Mouse (Mus musculus): ENCODE data around the gene Plcl1.

DNA sequence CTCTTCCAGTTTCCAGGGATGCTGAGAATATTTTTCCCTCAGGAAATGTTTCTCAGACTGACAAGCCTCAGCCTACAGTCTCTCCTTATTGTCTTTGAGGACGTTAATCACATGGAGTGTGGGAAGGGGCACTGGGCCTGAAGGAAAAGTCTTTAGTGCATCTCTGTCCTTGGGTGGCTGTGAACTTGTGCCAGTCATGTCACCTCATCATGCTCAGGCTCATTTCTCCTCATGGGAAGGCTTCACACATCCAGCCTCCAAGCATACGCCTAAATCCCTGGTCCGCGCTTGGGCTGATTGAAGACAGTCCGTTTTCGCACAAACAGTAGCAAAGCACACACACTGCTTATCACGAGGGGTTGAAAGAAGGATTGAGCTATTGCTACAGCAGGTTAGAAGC lies 344.0 kb downstream of the Plcl1 start:
- no peak for TF ChIP-seq CTCF (IDR thresholded peaks at IDR 0.05; ENCODE audit: borderline replicate concordance, extremely low read depth, insufficient read depth, insufficient read length)
- no peak for TF ChIP-seq POLR2A (IDR thresholded peaks at IDR 0.05; ENCODE audit: borderline replicate concordance, extremely low read depth, insufficient read depth, insufficient read length, poor library complexity, severe bottlenecking)

Measured in brain, embryonic 14.5 days (tissue).